Mouse (Mus musculus): ENCODE results near the gene Zfp710.

GRCm38 (mm10) chr7:80030486-80030885, 5.9 kb downstream of the Zfp710 start:
- TF ChIP-seq POLR2A (IDR thresholded peaks at IDR 0.05; ENCODE audit: low read depth, low read length) (no peak), USF1 (IDR thresholded peaks at IDR 0.05; ENCODE audit: low read depth, low read length) (no peak), CTCF (conservative IDR thresholded peaks at IDR 0.05 in 1 of 2, IDR thresholded peaks at IDR 0.05 in 1 of 2; ENCODE audit: low read depth in 2 of 2, low read length in 2 of 2) (no peak), UBTF (IDR thresholded peaks at IDR 0.05; ENCODE audit: low read depth, low read length) (no peak)

Measured in CH12.LX (cell line).